Mouse (Mus musculus) brown adipose tissue, adult 24 weeks (tissue): ENCODE results near the gene Sar1a. TPM values are rescaled to one million over a fixed set of nuclear protein-coding genes. Genes with fewer than 3 reads are reported as not detected.

Source experiments
- H3K27ac ChIP-seq: fragments of 200-500 bp; replicated peaks from 2 replicates; pipeline ENCODE4 v1.5.1; 2012; ENCODE audit warnings: low read depth, mild to moderate bottlenecking, low read length
- H3K4me1 ChIP-seq: fragments of 200-500 bp; 2 replicates; pipeline ENCODE4 v1.6.1; 2012; ENCODE audit warnings: low read length, mixed read lengths; ENCODE audit not compliant: control insufficient read depth, insufficient read depth, insufficient read length
- H3K4me3 ChIP-seq: fragments of 200-500 bp; 2 replicates; pipeline ENCODE4 v1.5.1; 2012; ENCODE audit warnings: low read depth, mild to moderate bottlenecking, low read length, moderate library complexity; ENCODE audit not compliant: insufficient read depth
- polyA plus RNA-seq: library from polyadenylated mRNA; stranded (reverse); fragments of >200 nt; gene quantifications from 2 replicates; pipeline ENCODE4 v1.2.4, GENCODE M21; 2012; ENCODE audit not compliant: missing spikeins, insufficient read depth, insufficient read length

Sar1a gene
- polyA plus RNA-seq, 1 experiment, result 89.1 TPM

GRCm38 (mm10) chr10:61706412-61707375 lies 26.6 kb downstream of the Sar1a start:
- Histone ChIP-seq H3K27ac (no peak overlapping the region), H3K4me1 (no peaks in the 10 kb centered on the region; the same call in 1 of the 2 replicates), H3K4me3 (no peak overlapping the region)

GRCm38 (mm10) chr10:61713601-61714000 lies 33.5 kb downstream of the Sar1a start:
- no peak overlapping the region for H3K27ac ChIP-seq
- no peak overlapping the region for H3K4me3 ChIP-seq
- H3K4me1 ChIP-seq, result 0 out of 2 replicates have a peak, but pooled peaks cover 2% of the 10 kb centered on the region

- Histone ChIP-seq H3K27ac (no peak overlapping the region), H3K4me1 (0 out of 2 replicates have a peak, but pooled peaks cover 2% of the 10 kb centered on the region), H3K4me3 (no peak overlapping the region)
Observed at GRCm38 (mm10) chr10:61714146-61714545, 34.0 kb downstream of the Sar1a start.

- H3K4me3 ChIP-seq, result peak within 1 kb of the TSS; percentile 90
- H3K27ac ChIP-seq, result peak within 1 kb of the TSS; percentile 97
- 0 out of 2 replicates have a peak, but pooled peaks cover 2% of the 10 kb centered on the region for H3K4me1 ChIP-seq
Observed at GRCm38 (mm10) chr10:61714771-61715461, 34.8 kb downstream of the Sar1a start, which contains the start of gene Aifm2. Gene Aifm2, plus strand, starts transcription at chr10:61715263.

GRCm38 (mm10) chr10:61715462-61715837 lies 35.4 kb downstream of the Sar1a start:
- Histone ChIP-seq H3K4me3 (peak overlapping the region; percentile 90), H3K4me1 (0 out of 2 replicates have a peak, but pooled peaks cover 2% of the 10 kb centered on the region), H3K27ac (peak overlapping the region; percentile 97)

GRCm38 (mm10) chr10:61715996-61716864 lies 36.1 kb downstream of the Sar1a start:
- H3K4me3 ChIP-seq, result peak overlapping the region; percentile 90
- 0 out of 2 replicates have a peak, but pooled peaks cover 2% of the 10 kb centered on the region for H3K4me1 ChIP-seq
- peak overlapping the region; percentile 97 for H3K27ac ChIP-seq

GRCm38 (mm10) chr10:61717406-61718296 lies 37.6 kb downstream of the Sar1a start:
- peak overlapping the region; percentile 97 for H3K27ac ChIP-seq
- no peak overlapping the region for H3K4me3 ChIP-seq
- peaks cover 7% of the 10 kb centered on the region for H3K4me1 ChIP-seq

- peaks cover 8% of the 10 kb centered on the region for H3K4me1 ChIP-seq
- peak overlapping the region; percentile 95 for H3K27ac ChIP-seq
- peak overlapping the region; percentile 24; the same call in 1 of the 2 replicates for H3K4me3 ChIP-seq
Observed at GRCm38 (mm10) chr10:61720331-61720730, 40.2 kb downstream of the Sar1a start.

GRCm38 (mm10) chr10:61722215-61722614 lies 42.1 kb downstream of the Sar1a start:
- H3K4me1 ChIP-seq, result peaks cover 8% of the 10 kb centered on the region
- peak overlapping the region; percentile 95 for H3K27ac ChIP-seq
- no peak overlapping the region for H3K4me3 ChIP-seq

- Histone ChIP-seq H3K4me3 (no peak overlapping the region), H3K27ac (peak overlapping the region; percentile 76), H3K4me1 (peaks cover 8% of the 10 kb centered on the region)
Observed at GRCm38 (mm10) chr10:61723271-61723670, 43.2 kb downstream of the Sar1a start.

GRCm38 (mm10) chr10:61729181-61729580 lies 49.1 kb downstream of the Sar1a start:
- H3K4me3 ChIP-seq, result no peak overlapping the region
- H3K27ac ChIP-seq, result no peak overlapping the region
- no peaks in the 10 kb centered on the region for H3K4me1 ChIP-seq

- H3K4me3 ChIP-seq, result no peak overlapping the region
Observed at GRCm38 (mm10) chr10:61730171-61730570, 50.1 kb downstream of the Sar1a start.

GRCm38 (mm10) chr10:61734377-61734776 lies 54.3 kb downstream of the Sar1a start:
- Histone ChIP-seq H3K27ac (no peak overlapping the region), H3K4me3 (no peak overlapping the region), H3K4me1 (no peaks in the 10 kb centered on the region)

More at GRCm38 (mm10) chr10:61730171-61730570, 50.1 kb downstream of the Sar1a start:
- H3K27ac ChIP-seq, result no peak overlapping the region
- no peaks in the 10 kb centered on the region for H3K4me1 ChIP-seq

- H3K4me1 ChIP-seq, result no peaks in the 10 kb centered on the region
- no peak overlapping the region for H3K4me3 ChIP-seq
- no peak overlapping the region for H3K27ac ChIP-seq
Observed at GRCm38 (mm10) chr10:61736671-61737078, 56.6 kb downstream of the Sar1a start.
